Mouse (Mus musculus) stomach, embryonic 15.5 days (tissue): ENCODE measurements around the gene Pdap1. TPM values are rescaled to one million over a fixed set of nuclear protein-coding genes. Genes with fewer than 3 reads are reported as not detected.

Experiments used
- polyA plus RNA-seq: library from polyadenylated mRNA; unstranded; fragments of >200 nt; fragmentation: Nextera tagmentation; extraction: Ambion mirVana; gene quantifications from 2 replicates; pipeline ENCODE4 v1.2.1, GENCODE M21; 2015

Pdap1 gene
- polyA plus RNA-seq, 1 experiment from 2014 or later = 90.9 TPM

Other genes starting within 250 kb of the Pdap1 start
- 14.3 and 14.4 TPM in 2 replicates for gene Smurf1, start 174.4 kb downstream of the Pdap1 start, polyA plus RNA-seq
- gene Gm4871, start 107.5 kb downstream of the Pdap1 start, polyA plus RNA-seq = not detected in 2 replicates
- not detected in 2 replicates for gene 1700018F24Rik, start 97.2 kb downstream of the Pdap1 start, polyA plus RNA-seq
- 134 and 138 TPM in 2 replicates for gene Arpc1a, start 56.4 kb downstream of the Pdap1 start, polyA plus RNA-seq
- gene Kpna7, start 56.2 kb downstream of the Pdap1 start, polyA plus RNA-seq = 0.18 and 0.52 TPM in 2 replicates
- 393 and 405 TPM in 2 replicates for gene Arpc1b, start 26.0 kb downstream of the Pdap1 start, polyA plus RNA-seq
- 175 TPM in 2 replicates for gene Bud31, start 124 bp upstream of the Pdap1 start, polyA plus RNA-seq
- 13.7 and 13.9 TPM in 2 replicates for gene Ptcd1, start 26.9 kb upstream of the Pdap1 start, polyA plus RNA-seq
- gene Cpsf4, start 27.0 kb upstream of the Pdap1 start, polyA plus RNA-seq = 43.0 and 44.6 TPM in 2 replicates
- 678 and 770 TPM in 2 replicates for gene Atp5j2, start 51.8 kb upstream of the Pdap1 start, polyA plus RNA-seq
- 7.4 and 8.0 TPM in 2 replicates for gene Zkscan14, start 61.6 kb upstream of the Pdap1 start, polyA plus RNA-seq
- gene Zkscan5, start 64.3 kb upstream of the Pdap1 start, polyA plus RNA-seq = 10.4 and 12.1 TPM in 2 replicates
- gene Zfp655, start 91.5 kb upstream of the Pdap1 start, polyA plus RNA-seq = 28.7 and 31.2 TPM in 2 replicates
- gene Zscan25, start 140.3 kb upstream of the Pdap1 start, polyA plus RNA-seq = 0.68 and 0.85 TPM in 2 replicates
- not detected in 2 replicates for gene Cyp3a57, start 205.0 kb upstream of the Pdap1 start, polyA plus RNA-seq